Mouse (Mus musculus) lung, postnatal 10 days (tissue): ENCODE measurements around the gene Hoxa7.

Experiments
- DNase-seq: peaks from one replicate; pipeline ENCODE4 v3.0.0; 2021

The Hoxa7 gene

GRCm38 (mm10) chr6:52221337-52221992 is at the start of gene Hoxa7:
Gene Hoxa7 (minus strand): TSS chr6:52221854.
- DNase-seq: peak; percentile 90

GRCm38 (mm10) chr6:52270494-52271480 is 49.1 kb upstream of the Hoxa7 start:
- DNase-seq: peak; percentile 81

GRCm38 (mm10) chr6:52268756-52269155 is 47.1 kb upstream of the Hoxa7 start:
- DNase-seq: no peak

- no peak for DNase-seq
These were observed 46.7 kb upstream of the Hoxa7 start for GRCm38 (mm10) chr6:52268341-52268740.

GRCm38 (mm10) chr6:52267691-52268090 is 46.0 kb upstream of the Hoxa7 start:
- DNase-seq: no peak

- no peak for DNase-seq
These were observed 45.6 kb upstream of the Hoxa7 start for GRCm38 (mm10) chr6:52267221-52267620.

GRCm38 (mm10) chr6:52266666-52266985 is 45.0 kb upstream of the Hoxa7 start:
- DNase-seq: no peak

- no peak for DNase-seq
These were observed 44.4 kb upstream of the Hoxa7 start for GRCm38 (mm10) chr6:52265913-52266665.

GRCm38 (mm10) chr6:52265306-52265912 is 43.8 kb upstream of the Hoxa7 start:
- no peak for DNase-seq

GRCm38 (mm10) chr6:52264106-52264790 is 42.6 kb upstream of the Hoxa7 start:
- DNase-seq: no peak

- DNase-seq: no peak
These were observed 41.6 kb upstream of the Hoxa7 start for GRCm38 (mm10) chr6:52263321-52263585.

- DNase-seq: no peak
These were observed 41.0 kb upstream of the Hoxa7 start for GRCm38 (mm10) chr6:52262463-52263320.

GRCm38 (mm10) chr6:52261751-52262462 is 40.3 kb upstream of the Hoxa7 start:
- no peak for DNase-seq

- DNase-seq: no peak
These were observed 39.3 kb upstream of the Hoxa7 start, which contains the start of gene Hoxa13 for GRCm38 (mm10) chr6:52260654-52261575. Gene Hoxa13 (minus strand): TSS chr6:52260880.

- no peak for DNase-seq
These were observed 38.2 kb upstream of the Hoxa7 start for GRCm38 (mm10) chr6:52259811-52260261.

GRCm38 (mm10) chr6:52259081-52259790 is 37.6 kb upstream of the Hoxa7 start:
- no peak for DNase-seq

- peak; percentile 88 for DNase-seq
These were observed 35.3 kb upstream of the Hoxa7 start for GRCm38 (mm10) chr6:52256956-52257355.
